Comparison of ENCODE assay signal across 26 mouse cellular contexts in genomic region chr6:112546033-112546432, GRCm38 (mm10). TPM values are rescaled to one million over a fixed set of nuclear protein-coding genes. Genes with fewer than 3 reads are reported as not detected.
A peak's percentile ranks its signal among the peaks of the same experiment; 100 is the strongest.
DNase-seq lines count a peak whose midpoint lies in the region; ATAC-seq and TF ChIP-seq lines count a peak whose summit lies in the region.
"Had no signal": no experiment of that assay in that cellular context is flagged by ENCODE, and none has a peak within 500 bp of the region (broad histone marks: within the 10 kb centered on the region; RNA-seq: fewer than 3 reads in every experiment).

No protein-coding gene starts in this region.

- no peaks in the 10 kb centered on the region for H3K9me3 ChIP-seq in heart, embryonic 11.5 days (replicated peaks; ENCODE audit: control insufficient read depth, low read length)
- H3K9me3 ChIP-seq in kidney, postnatal 0 days (replicated peaks; ENCODE audit: low read length) = no peaks in the 10 kb centered on the region
- H3K9me3 ChIP-seq: embryonic facial prominence, embryonic 13.5 days; embryonic facial prominence, embryonic 15.5 days; forebrain, embryonic 10.5 days; forebrain, embryonic 12.5 days had no signal

- no peak overlapping the region for H3K9ac ChIP-seq in heart, embryonic 11.5 days (ENCODE audit: low read depth, low read length)
- H3K9ac ChIP-seq in kidney, postnatal 0 days (ENCODE audit: low read depth, low read length) = no peak overlapping the region
- H3K9ac ChIP-seq: embryonic facial prominence, embryonic 13.5 days; embryonic facial prominence, embryonic 15.5 days; forebrain, embryonic 12.5 days had no signal

- DNase-seq in heart, adult 11 months = peak; percentile 74
- peak; percentile 46 for DNase-seq in kidney, postnatal 0 days (ENCODE audit: low spot score)
- no peak for DNase-seq in kidney, postnatal 4 days
- peak; percentile 25 for DNase-seq in Muller cell, postnatal 12 days (ENCODE audit: inconsistent ontology term)
- no peak for DNase-seq in cerebellum, adult 11 months
- DNase-seq: adrenal gland, adult 8-10 months; adrenal gland, postnatal 14 days; B cell, adult 2 months; cerebellum, adult 18-20 months; cerebellum, adult 8-10 months; cerebellum, adult 9-11 months; cerebellum, postnatal 14 days; cerebellum, postnatal 36 days; embryo, embryonic 11 days had no signal

- no peaks in the 10 kb centered on the region for H3K4me1 ChIP-seq in heart, embryonic 11.5 days (ENCODE audit: control insufficient read depth, insufficient read depth, low read length)
- H3K4me1 ChIP-seq in kidney, postnatal 0 days (replicated peaks; ENCODE audit: insufficient read depth, low read length) = no peaks in the 10 kb centered on the region
- H3K4me1 ChIP-seq: embryonic facial prominence, embryonic 13.5 days; embryonic facial prominence, embryonic 15.5 days; forebrain, embryonic 10.5 days; forebrain, embryonic 12.5 days had no signal

- no peak for ATAC-seq in heart, embryonic 11.5 days (replicated peaks; ENCODE audit: insufficient number of reproducible peaks, low FRiP score, low TSS enrichment)
- ATAC-seq in kidney, postnatal 0 days (replicated peaks; ENCODE audit: low FRiP score, low read depth) = no peak
- ATAC-seq: activated CD4-positive, CD25-positive, alpha-beta regulatory T cell, adult 4 months; CD4-positive, CD25-positive, alpha-beta regulatory T cell, adult 4 months; forebrain, embryonic 14.5 days; forebrain, embryonic 16.5 days had no signal

- WGBS in heart, embryonic 11.5 days (ENCODE audit: insufficient replicate concordance) = 68% methylated on average over 5 of the region's 5 CpGs
- WGBS in kidney, postnatal 0 days = 48% methylated on average over 5 of the region's 5 CpGs

- no peak overlapping the region for H3K27ac ChIP-seq in heart, embryonic 11.5 days (ENCODE audit: low read depth, low read length)
- H3K27ac ChIP-seq in kidney, postnatal 0 days = no peak overlapping the region
- H3K27ac ChIP-seq: embryonic facial prominence, embryonic 13.5 days; embryonic facial prominence, embryonic 15.5 days; forebrain, embryonic 10.5 days; forebrain, embryonic 12.5 days had no signal

- TF ChIP-seq CTCF in kidney, postnatal 0 days (IDR thresholded peaks at IDR 0.05; ENCODE audit: low read depth) = no peak

- no peak overlapping the region for H3K4me2 ChIP-seq in heart, embryonic 11.5 days
- H3K4me2 ChIP-seq in kidney, postnatal 0 days (ENCODE audit: low read length) = no peak overlapping the region
- H3K4me2 ChIP-seq: embryonic facial prominence, embryonic 13.5 days; embryonic facial prominence, embryonic 15.5 days; forebrain, embryonic 12.5 days had no signal

- H3K4me3 ChIP-seq in heart, embryonic 11.5 days (ENCODE audit: low read depth, low read length) = no peak overlapping the region
- no peak overlapping the region for H3K4me3 ChIP-seq in kidney, postnatal 0 days (replicated peaks; ENCODE audit: low read depth, low read length)
- H3K4me3 ChIP-seq: embryonic facial prominence, embryonic 13.5 days; embryonic facial prominence, embryonic 15.5 days; erythroblast, embryonic 14.5 days; forebrain, embryonic 10.5 days; forebrain, embryonic 12.5 days had no signal

- no peaks in the 10 kb centered on the region for H3K27me3 ChIP-seq in heart, embryonic 11.5 days (ENCODE audit: control insufficient read depth, insufficient read depth, low read length)
- H3K27me3 ChIP-seq in kidney, postnatal 0 days (ENCODE audit: insufficient read depth, low read length) = no peaks in the 10 kb centered on the region
- H3K27me3 ChIP-seq: CH12.LX; embryonic facial prominence, embryonic 13.5 days; embryonic facial prominence, embryonic 15.5 days; forebrain, embryonic 12.5 days had no signal

- no peaks in the 10 kb centered on the region for H3K36me3 ChIP-seq in heart, embryonic 11.5 days (ENCODE audit: control insufficient read depth, insufficient read depth, low read length)
- no peaks in the 10 kb centered on the region for H3K36me3 ChIP-seq in kidney, postnatal 0 days (ENCODE audit: insufficient read depth, low read length)
- H3K36me3 ChIP-seq: embryonic facial prominence, embryonic 13.5 days; embryonic facial prominence, embryonic 15.5 days; forebrain, embryonic 10.5 days; forebrain, embryonic 12.5 days; G1E had no signal

RNA-seq across cellular contexts. Expression of gene Oxtr, which starts 56.3 kb away (rescaled TPM):
- polyA plus RNA-seq in heart, embryonic 11.5 days (2014; fragmentation: Nextera tagmentation; extraction: Ambion mirVana) = 0.13 and 0.26 TPM in 2 replicates
- polyA plus RNA-seq in kidney, postnatal 0 days (2015; fragmentation: Nextera tagmentation; extraction: Ambion mirVana) = 4.1 and 4.6 TPM in 2 replicates
- polyA plus RNA-seq: activated CD4-positive, CD25-positive, alpha-beta regulatory T cell, adult 4 months; CD4-positive, CD25-positive, alpha-beta regulatory T cell, adult 4 months; erythroblast, embryonic 14.5 days had no signal

Comparison
In these comparisons a context has a peak if more than half of its experiments do, and no peak if none do; other contexts are left out.
1. DNase-seq: peak in heart, adult 11 months (single experiment), kidney, postnatal 0 days (single experiment) and Muller cell, postnatal 12 days (single experiment); none in kidney, postnatal 4 days (0 of 2) and cerebellum, adult 11 months (single experiment).